Mouse (Mus musculus): ENCODE results near the gene Arhgef12. TPM values are rescaled to one million over a fixed set of nuclear protein-coding genes. Genes with fewer than 3 reads are reported as not detected.

Gene Arhgef12
- polyA plus RNA-seq, 1 experiment, result 29.7 TPM

- TF ChIP-seq POLR2A (IDR thresholded peaks at IDR 0.05; ENCODE audit: borderline replicate concordance, control insufficient read depth, low read depth, low read length), result no peak
- no peak for TF ChIP-seq CTCF (IDR thresholded peaks at IDR 0.05; ENCODE audit: control insufficient read depth, insufficient read depth, low read length)
- no peak overlapping the region for H3K27ac ChIP-seq (ENCODE audit: control insufficient read depth, insufficient read depth, low read depth, low read length, poor library complexity)
- H3K4me3 ChIP-seq (replicated peaks; ENCODE audit: control insufficient read depth, low read depth, low read length), result no peak overlapping the region
- WGBS, result 89% methylated on average over 11 of the region's 11 CpGs
- H3K4me1 ChIP-seq (ENCODE audit: control insufficient read depth, insufficient read depth, low read length), result no peaks in the 10 kb centered on the region
These were observed 106.3 kb downstream of the Arhgef12 start for GRCm38 (mm10) chr9:43000595-43001250.

GRCm38 (mm10) chr9:43000070-43000469 lies 107.0 kb downstream of the Arhgef12 start:
- H3K4me3 ChIP-seq (replicated peaks; ENCODE audit: control insufficient read depth, low read depth, low read length), result no peak overlapping the region
- H3K4me1 ChIP-seq (ENCODE audit: control insufficient read depth, insufficient read depth, low read length), result no peaks in the 10 kb centered on the region
- WGBS, result 85% methylated on average over 1 of the region's 1 CpGs
- H3K27ac ChIP-seq (ENCODE audit: control insufficient read depth, insufficient read depth, low read depth, low read length, poor library complexity), result no peak overlapping the region
- TF ChIP-seq CTCF (IDR thresholded peaks at IDR 0.05; ENCODE audit: control insufficient read depth, insufficient read depth, low read length) (no peak), POLR2A (IDR thresholded peaks at IDR 0.05; ENCODE audit: borderline replicate concordance, control insufficient read depth, low read depth, low read length) (no peak)

GRCm38 (mm10) chr9:42997526-42997925 lies 109.5 kb downstream of the Arhgef12 start:
- TF ChIP-seq CTCF (IDR thresholded peaks at IDR 0.05; ENCODE audit: control insufficient read depth, insufficient read depth, low read length) (no peak), POLR2A (IDR thresholded peaks at IDR 0.05; ENCODE audit: borderline replicate concordance, control insufficient read depth, low read depth, low read length) (no peak)
- WGBS, result 85% methylated on average over 6 of the region's 6 CpGs
- H3K27ac ChIP-seq (ENCODE audit: control insufficient read depth, insufficient read depth, low read depth, low read length, poor library complexity), result no peak overlapping the region
- no peaks in the 10 kb centered on the region for H3K4me1 ChIP-seq (ENCODE audit: control insufficient read depth, insufficient read depth, low read length)
- H3K4me3 ChIP-seq (replicated peaks; ENCODE audit: control insufficient read depth, low read depth, low read length), result no peak overlapping the region

- Histone ChIP-seq H3K4me3 (replicated peaks; ENCODE audit: control insufficient read depth, low read depth, low read length) (peak overlapping the region; percentile 40), H3K4me1 (ENCODE audit: control insufficient read depth, insufficient read depth, low read length) (no peaks in the 10 kb centered on the region), H3K27ac (ENCODE audit: control insufficient read depth, insufficient read depth, low read depth, low read length, poor library complexity) (no peak overlapping the region)
- TF ChIP-seq CTCF (IDR thresholded peaks at IDR 0.05; ENCODE audit: control insufficient read depth, insufficient read depth, low read length) (no peak), POLR2A (IDR thresholded peaks at IDR 0.05; ENCODE audit: borderline replicate concordance, control insufficient read depth, low read depth, low read length) (no peak)
- WGBS, result 46% methylated on average over 11 of the region's 11 CpGs
These were observed 111.7 kb downstream of the Arhgef12 start for GRCm38 (mm10) chr9:42995298-42995697.

GRCm38 (mm10) chr9:42994708-42995107 lies 112.3 kb downstream of the Arhgef12 start:
- WGBS, result 76% methylated on average over 4 of the region's 4 CpGs
- H3K4me1 ChIP-seq (ENCODE audit: control insufficient read depth, insufficient read depth, low read length), result no peaks in the 10 kb centered on the region
- no peak overlapping the region for H3K4me3 ChIP-seq (replicated peaks; ENCODE audit: control insufficient read depth, low read depth, low read length)
- TF ChIP-seq CTCF (IDR thresholded peaks at IDR 0.05; ENCODE audit: control insufficient read depth, insufficient read depth, low read length), result no peak
- H3K27ac ChIP-seq (ENCODE audit: control insufficient read depth, insufficient read depth, low read depth, low read length, poor library complexity), result no peak overlapping the region

- no peak for TF ChIP-seq CTCF (IDR thresholded peaks at IDR 0.05; ENCODE audit: control insufficient read depth, insufficient read depth, low read length)
- no peak for TF ChIP-seq POLR2A (IDR thresholded peaks at IDR 0.05; ENCODE audit: borderline replicate concordance, control insufficient read depth, low read depth, low read length)
- WGBS, result 88% methylated on average over 4 of the region's 4 CpGs
- no peak overlapping the region for H3K4me3 ChIP-seq (replicated peaks; ENCODE audit: control insufficient read depth, low read depth, low read length)
- H3K4me1 ChIP-seq (ENCODE audit: control insufficient read depth, insufficient read depth, low read length), result no peaks in the 10 kb centered on the region
- no peak overlapping the region for H3K27ac ChIP-seq (ENCODE audit: control insufficient read depth, insufficient read depth, low read depth, low read length, poor library complexity)
These were observed 113.4 kb downstream of the Arhgef12 start for GRCm38 (mm10) chr9:42993659-42994058.

- Histone ChIP-seq H3K4me1 (ENCODE audit: control insufficient read depth, insufficient read depth, low read length) (no peaks in the 10 kb centered on the region), H3K4me3 (replicated peaks; ENCODE audit: control insufficient read depth, low read depth, low read length) (no peak overlapping the region), H3K27ac (ENCODE audit: control insufficient read depth, insufficient read depth, low read depth, low read length, poor library complexity) (no peak overlapping the region)
- WGBS, result 88% methylated on average over 4 of the region's 4 CpGs
- no peak for TF ChIP-seq CTCF (IDR thresholded peaks at IDR 0.05; ENCODE audit: control insufficient read depth, insufficient read depth, low read length)
- no peak for TF ChIP-seq POLR2A (IDR thresholded peaks at IDR 0.05; ENCODE audit: borderline replicate concordance, control insufficient read depth, low read depth, low read length)
These were observed 119.1 kb downstream of the Arhgef12 start for GRCm38 (mm10) chr9:42987988-42988387.

- no peak overlapping the region for H3K27ac ChIP-seq (ENCODE audit: control insufficient read depth, insufficient read depth, low read depth, low read length, poor library complexity)
- WGBS, result 86% methylated on average over 11 of the region's 11 CpGs
- H3K4me1 ChIP-seq (ENCODE audit: control insufficient read depth, insufficient read depth, low read length), result no peaks in the 10 kb centered on the region
These were observed 138.0 kb downstream of the Arhgef12 start for GRCm38 (mm10) chr9:42968894-42969521.

More at GRCm38 (mm10) chr9:42968894-42969521, 138.0 kb downstream of the Arhgef12 start:
- no peak overlapping the region for H3K4me3 ChIP-seq (replicated peaks; ENCODE audit: control insufficient read depth, low read depth, low read length)
- no peak for TF ChIP-seq CTCF (IDR thresholded peaks at IDR 0.05; ENCODE audit: control insufficient read depth, insufficient read depth, low read length)
- no peak for TF ChIP-seq POLR2A (IDR thresholded peaks at IDR 0.05; ENCODE audit: borderline replicate concordance, control insufficient read depth, low read depth, low read length)

All from bone marrow, adult 2 months (tissue).